In genomic region chr19:43386041-43386952, GRCm38 (mm10) we compare ENCODE assay signal across 9 mouse cellular contexts. TPM values are rescaled to one million over a fixed set of nuclear protein-coding genes. Genes with fewer than 3 reads are reported as not detected.
DNase-seq lines count a peak whose midpoint lies in the region; ATAC-seq lines count a peak whose summit lies in the region.
"Had no signal": no experiment of that assay in that cellular context is flagged by ENCODE, and none has a peak within 500 bp of the region (broad histone marks: within the 10 kb centered on the region; RNA-seq: fewer than 3 reads in every experiment).

No protein-coding gene starts in this region.

- intact Hi-C loops in heart, postnatal 25 days (cut with DNase I): loop anchor here (5.0 kb wide), 1 partner anchor 216 kb away; no protein-coding TSS in a partner anchor

- peaks cover 37% of the 10 kb centered on the region for H3K4me1 ChIP-seq in heart, embryonic 13.5 days
- peaks cover 31% of the 10 kb centered on the region for H3K4me1 ChIP-seq in forebrain, embryonic 15.5 days
- H3K4me1 ChIP-seq in liver, embryonic 12.5 days: no peaks in the 10 kb centered on the region

- under 1% methylated on average over 48 of the region's 48 CpGs for WGBS in heart, embryonic 13.5 days
- under 1% methylated on average over 48 of the region's 48 CpGs for WGBS in forebrain, embryonic 15.5 days
- 1% methylated on average over 48 of the region's 48 CpGs for WGBS in liver, embryonic 12.5 days (ENCODE audit: insufficient replicate concordance)

- H3K9ac ChIP-seq in heart, embryonic 13.5 days: peak overlapping the region; percentile 48
- H3K9ac ChIP-seq in forebrain, embryonic 15.5 days (replicated peaks): no peak overlapping the region
- no peak overlapping the region for H3K9ac ChIP-seq in liver, embryonic 12.5 days

- H3K36me3 ChIP-seq in heart, embryonic 13.5 days: no peaks in the 10 kb centered on the region
- no peaks in the 10 kb centered on the region for H3K36me3 ChIP-seq in forebrain, embryonic 15.5 days
- H3K36me3 ChIP-seq in liver, embryonic 12.5 days: no peaks in the 10 kb centered on the region
- H3K36me3 ChIP-seq: G1E had no signal

- peak overlapping the region; percentile 71 for H3K4me2 ChIP-seq in heart, embryonic 13.5 days
- H3K4me2 ChIP-seq in forebrain, embryonic 15.5 days (replicated peaks): peak overlapping the region; percentile 47
- H3K4me2 ChIP-seq in liver, embryonic 12.5 days: peak overlapping the region; percentile 31

- peak overlapping the region; percentile 51 for H3K4me3 ChIP-seq in heart, embryonic 13.5 days
- peak overlapping the region; percentile 32 for H3K4me3 ChIP-seq in forebrain, embryonic 15.5 days
- peak overlapping the region; percentile 5; the same call in 1 of the 2 replicates for H3K4me3 ChIP-seq in liver, embryonic 12.5 days

- DNase-seq in heart, postnatal 25 days (ENCODE audit: low spot score): no peak
- DNase-seq in Muller cell, postnatal 12 days (ENCODE audit: inconsistent ontology term): peak; percentile 25
- DNase-seq in testis, postnatal 10 days (ENCODE audit: low spot score): peak; percentile 41
- DNase-seq in spleen, adult 12 weeks (ENCODE audit: low spot score): no peak
- no peak for DNase-seq in thymus, postnatal 36 days

- H3K27me3 ChIP-seq in heart, embryonic 13.5 days (replicated peaks): peaks cover 84% of the 10 kb centered on the region
- peaks cover 69% of the 10 kb centered on the region for H3K27me3 ChIP-seq in forebrain, embryonic 15.5 days
- peaks cover 72% of the 10 kb centered on the region for H3K27me3 ChIP-seq in liver, embryonic 12.5 days (replicated peaks)

- no peak overlapping the region for H3K27ac ChIP-seq in heart, embryonic 13.5 days (replicated peaks)
- H3K27ac ChIP-seq in forebrain, embryonic 15.5 days (replicated peaks): no peak overlapping the region
- H3K27ac ChIP-seq in liver, embryonic 12.5 days: no peak overlapping the region

- no peaks in the 10 kb centered on the region for H3K9me3 ChIP-seq in heart, embryonic 13.5 days
- no peaks in the 10 kb centered on the region for H3K9me3 ChIP-seq in forebrain, embryonic 15.5 days
- H3K9me3 ChIP-seq in liver, embryonic 12.5 days (replicated peaks): no peaks in the 10 kb centered on the region
- H3K9me3 ChIP-seq: G1E had no signal

- ATAC-seq in heart, embryonic 13.5 days (ENCODE audit: extremely low read depth, insufficient number of reproducible peaks, low FRiP score, low TSS enrichment): no peak
- ATAC-seq in forebrain, embryonic 15.5 days (replicated peaks): no peak
- no peak for ATAC-seq in liver, embryonic 12.5 days

RNA-seq across cellular contexts. Expression of gene Hpse2, which starts 1.9 kb away (rescaled TPM):
- polyA plus RNA-seq in heart, embryonic 13.5 days (2015; fragmentation: Nextera tagmentation; extraction: Ambion mirVana): 0.39 and 0.52 TPM in 2 replicates
- under 1 TPM; 0.08 to 0.31 TPM for total RNA-seq in heart, postnatal 25 days (2021)
- polyA plus RNA-seq in forebrain, embryonic 15.5 days (2015; fragmentation: Nextera tagmentation; extraction: Ambion mirVana): 0.05 and 0.22 TPM in 2 replicates
- polyA plus RNA-seq in liver, embryonic 12.5 days (2016; fragmentation: Nextera tagmentation; extraction: Ambion mirVana): 0.07 TPM in 1 of 2 replicates, not detected in the other
- polyA plus RNA-seq: G1E had no signal

RNA-seq across cellular contexts. Expression of gene Cnnm1, which starts 53.9 kb away (rescaled TPM):
- 0.08 and 0.11 TPM in 2 replicates for polyA plus RNA-seq in heart, embryonic 13.5 days (2015; fragmentation: Nextera tagmentation; extraction: Ambion mirVana)
- total RNA-seq in heart, postnatal 25 days (2021): under 1 TPM; 0.06 to 0.08 TPM
- 1.2 and 1.3 TPM in 2 replicates for polyA plus RNA-seq in forebrain, embryonic 15.5 days (2015; fragmentation: Nextera tagmentation; extraction: Ambion mirVana)
- 0.08 and 0.18 TPM in 2 replicates for polyA plus RNA-seq in liver, embryonic 12.5 days (2016; fragmentation: Nextera tagmentation; extraction: Ambion mirVana)

Comparison
In these comparisons a context has a peak if more than half of its experiments do, and no peak if none do; other contexts are left out.
1. DNase-seq: peak in Muller cell, postnatal 12 days (single experiment) and testis, postnatal 10 days (single experiment); none in heart, postnatal 25 days (single experiment), spleen, adult 12 weeks (single experiment) and thymus, postnatal 36 days (0 of 2).
2. Peak in every context shown above with its lines, with median percentiles within 50 percentile points of each other: H3K4me2 ChIP-seq and H3K4me3 ChIP-seq.